29 mouse cellular contexts compared by ENCODE assay signal in genomic region chr13:107918478-107918877, GRCm38 (mm10).
"Had no signal": no experiment of that assay in that cellular context is flagged by ENCODE, and none has a peak within 500 bp of the region (broad histone marks: within the 10 kb centered on the region; RNA-seq: fewer than 3 reads in every experiment).

No protein-coding gene starts in this region.

- DNase-seq: cerebellum, adult 2 months; cerebellum, adult 8-10 months; cerebellum, adult 9-10 months; cerebellum, adult 9-11 months; cerebellum, postnatal 10 days; cerebellum, postnatal 14 days; cerebellum, postnatal 25 days; cerebellum, postnatal 36 days; embryo, embryonic 11 days; forebrain, postnatal 0 days; gastrocnemius, adult 2 months; gastrocnemius, postnatal 10 days; gastrocnemius, postnatal 14 days; gastrocnemius, postnatal 25 days; gastrocnemius, postnatal 36 days; heart, adult 11 months; heart, adult 18-20 months; heart, adult 2 months had no signal

- H3K27ac ChIP-seq: embryonic facial prominence, embryonic 10.5 days; embryonic facial prominence, embryonic 12.5 days; embryonic facial prominence, embryonic 13.5 days; embryonic facial prominence, embryonic 15.5 days; forebrain, embryonic 10.5 days; forebrain, embryonic 12.5 days; forebrain, embryonic 13.5 days; forebrain, embryonic 15.5 days; gastrocnemius, adult 2 months; heart, adult 2 months had no signal

- H3K9me3 ChIP-seq: embryonic facial prominence, embryonic 10.5 days; embryonic facial prominence, embryonic 12.5 days; embryonic facial prominence, embryonic 13.5 days; embryonic facial prominence, embryonic 15.5 days; forebrain, embryonic 12.5 days; forebrain, embryonic 13.5 days; forebrain, embryonic 15.5 days had no signal

- H3K4me3 ChIP-seq: embryonic facial prominence, embryonic 10.5 days; embryonic facial prominence, embryonic 12.5 days; embryonic facial prominence, embryonic 13.5 days; embryonic facial prominence, embryonic 15.5 days; erythroblast, embryonic 14.5 days; forebrain, embryonic 10.5 days; forebrain, embryonic 12.5 days; forebrain, embryonic 13.5 days; forebrain, embryonic 15.5 days; gastrocnemius, adult 2 months; heart, adult 2 months had no signal

- H3K27me3 ChIP-seq: embryonic facial prominence, embryonic 12.5 days; embryonic facial prominence, embryonic 13.5 days; embryonic facial prominence, embryonic 15.5 days; forebrain, embryonic 13.5 days; forebrain, embryonic 15.5 days had no signal

- ATAC-seq: forebrain, embryonic 13.5 days; forebrain, embryonic 14.5 days; forebrain, embryonic 15.5 days; forebrain, embryonic 16.5 days; forebrain, postnatal 0 days had no signal

- H3K9ac ChIP-seq: embryonic facial prominence, embryonic 12.5 days; embryonic facial prominence, embryonic 13.5 days; embryonic facial prominence, embryonic 15.5 days; forebrain, embryonic 12.5 days; forebrain, embryonic 13.5 days; forebrain, embryonic 15.5 days; forebrain, postnatal 0 days had no signal

- H3K4me2 ChIP-seq: embryonic facial prominence, embryonic 12.5 days; embryonic facial prominence, embryonic 13.5 days; embryonic facial prominence, embryonic 15.5 days; forebrain, embryonic 12.5 days; forebrain, embryonic 13.5 days; forebrain, embryonic 15.5 days had no signal

- H3K36me3 ChIP-seq: embryonic facial prominence, embryonic 10.5 days; embryonic facial prominence, embryonic 12.5 days; embryonic facial prominence, embryonic 13.5 days; embryonic facial prominence, embryonic 15.5 days; forebrain, embryonic 10.5 days; forebrain, embryonic 12.5 days; forebrain, embryonic 15.5 days had no signal
